Mouse (Mus musculus): ENCODE measurements around the gene Pard3.

- TF ChIP-seq POLR2A (IDR thresholded peaks at IDR 0.05; ENCODE audit: borderline replicate concordance, extremely low read depth, insufficient read depth, insufficient read length, poor library complexity, severe bottlenecking), result no peak
- no peak for TF ChIP-seq CTCF (IDR thresholded peaks at IDR 0.05; ENCODE audit: borderline replicate concordance, extremely low read depth, insufficient read depth, insufficient read length)
These were observed 77.3 kb downstream of the Pard3 start for GRCm38 (mm10) chr8:127140945-127141344.
